In genomic region chr12:13504771-13505444, GRCm38 (mm10) we compare ENCODE assay signal across 16 mouse cellular contexts.
"Had no signal": no experiment of that assay in that cellular context is flagged by ENCODE, and none has a peak within 500 bp of the region (broad histone marks: within the 10 kb centered on the region; RNA-seq: fewer than 3 reads in every experiment).

No protein-coding gene starts in this region.

- DNase-seq: kidney, postnatal 14 days; lung, adult 2 months; lung, postnatal 4 days; retina, postnatal 1 day; right cerebral cortex, postnatal 4 days; spleen, adult 18-20 months; thymus, adult 2 months; thymus, postnatal 25 days had no signal

- ATAC-seq: lung, postnatal 0 days; midbrain, embryonic 15.5 days had no signal

- H3K27ac ChIP-seq: left cerebral cortex, adult 2 months; limb, embryonic 10.5 days; liver, embryonic 15.5 days; midbrain, embryonic 10.5 days; midbrain, embryonic 15.5 days; neural tube, embryonic 13.5 days had no signal

- H3K27me3 ChIP-seq: liver, embryonic 15.5 days; midbrain, embryonic 15.5 days; neural tube, embryonic 13.5 days had no signal

- H3K9me3 ChIP-seq: limb, embryonic 10.5 days; liver, embryonic 15.5 days; midbrain, embryonic 10.5 days; midbrain, embryonic 15.5 days; neural tube, embryonic 13.5 days had no signal

- H3K9ac ChIP-seq: liver, embryonic 15.5 days; midbrain, embryonic 15.5 days; neural tube, embryonic 13.5 days had no signal

- H3K4me3 ChIP-seq: left cerebral cortex, adult 2 months; limb, embryonic 10.5 days; liver, embryonic 15.5 days; midbrain, embryonic 10.5 days; midbrain, embryonic 15.5 days; neural tube, embryonic 13.5 days had no signal

- H3K4me2 ChIP-seq: liver, embryonic 11.5 days; liver, embryonic 15.5 days; midbrain, embryonic 15.5 days; neural tube, embryonic 13.5 days had no signal

- H3K36me3 ChIP-seq: limb, embryonic 10.5 days; liver, embryonic 15.5 days; midbrain, embryonic 10.5 days; midbrain, embryonic 15.5 days; neural tube, embryonic 13.5 days had no signal

- H3K4me1 ChIP-seq: limb, embryonic 10.5 days; liver, embryonic 15.5 days; midbrain, embryonic 10.5 days; midbrain, embryonic 15.5 days; neural tube, embryonic 13.5 days had no signal
